Comparison of ENCODE assay signal across 12 mouse cellular contexts in genomic region chr6:88737509-88737888, GRCm38 (mm10). TPM values are rescaled to one million over a fixed set of nuclear protein-coding genes. Genes with fewer than 3 reads are reported as not detected.
DNase-seq lines count a peak whose midpoint lies in the region; ATAC-seq and TF ChIP-seq lines count a peak whose summit lies in the region.
"Had no signal": no experiment of that assay in that cellular context is flagged by ENCODE, and none has a peak within 500 bp of the region (broad histone marks: within the 10 kb centered on the region; RNA-seq: fewer than 3 reads in every experiment).

No protein-coding gene starts in this region.

- H3K27me3 ChIP-seq in liver, embryonic 16.5 days (ENCODE audit: control insufficient read depth, insufficient read depth, low read depth, low read length), result no peaks in the 10 kb centered on the region
- H3K27me3 ChIP-seq: forebrain, embryonic 15.5 days; hindbrain, embryonic 15.5 days; limb, embryonic 13.5 days; neural tube, embryonic 13.5 days had no signal

- H3K36me3 ChIP-seq in liver, embryonic 16.5 days (ENCODE audit: control insufficient read depth, insufficient read depth), result peaks cover 12% of the 10 kb centered on the region
- H3K36me3 ChIP-seq: forebrain, embryonic 15.5 days; hindbrain, embryonic 15.5 days; limb, embryonic 13.5 days; neural tube, embryonic 13.5 days had no signal

- H3K27ac ChIP-seq in layer of hippocampus, adult 2 months, result peak overlapping the region; percentile 89
- H3K27ac ChIP-seq in liver, embryonic 16.5 days (ENCODE audit: low read length), result peak overlapping the region; percentile 4
- H3K27ac ChIP-seq: forebrain, embryonic 15.5 days; hindbrain, embryonic 15.5 days; limb, embryonic 13.5 days had no signal

- peak; percentile 85 to 91 for DNase-seq in adrenal gland, adult (ENCODE audit: inconsistent age in 2 of 2, low spot score in 1 of 2)
- no peak for DNase-seq in adrenal gland, postnatal 25 days
- no peak for DNase-seq in layer of hippocampus, adult 2 months (ENCODE audit: low spot score in 2 of 2)
- DNase-seq in layer of hippocampus, adult 11-12 months (ENCODE audit: low spot score), result no peak
- DNase-seq in adrenal gland, postnatal 10 days, result peak; percentile 61
- DNase-seq in right cerebral cortex, adult 2 months (ENCODE audit: low spot score in 2 of 2), result no peak
- no peak for DNase-seq in thymus, postnatal 0 days (ENCODE audit: low spot score)

- peaks cover 80% of the 10 kb centered on the region for H3K4me1 ChIP-seq in liver, embryonic 16.5 days (ENCODE audit: control insufficient read depth, low read depth, low read length)

- WGBS in liver, embryonic 16.5 days (ENCODE audit: insufficient replicate concordance), result 80% methylated on average over 6 of the region's 6 CpGs

- H3K9ac ChIP-seq in liver, embryonic 16.5 days (ENCODE audit: low read depth, low read length), result no peak overlapping the region
- H3K9ac ChIP-seq: forebrain, embryonic 15.5 days; hindbrain, embryonic 15.5 days; neural tube, embryonic 13.5 days had no signal

- no peak for ATAC-seq in liver, embryonic 16.5 days (ENCODE audit: low read depth)
- ATAC-seq: forebrain, embryonic 15.5 days had no signal

- H3K4me3 ChIP-seq in layer of hippocampus, adult 2 months, result no peak overlapping the region
- H3K4me3 ChIP-seq in liver, embryonic 16.5 days (ENCODE audit: low read depth, low read length), result no peak overlapping the region
- H3K4me3 ChIP-seq: forebrain, embryonic 15.5 days; hindbrain, embryonic 15.5 days; limb, embryonic 13.5 days; neural tube, embryonic 13.5 days had no signal

- H3K4me2 ChIP-seq in liver, embryonic 16.5 days (ENCODE audit: low read depth, low read length), result no peak overlapping the region
- H3K4me2 ChIP-seq: forebrain, embryonic 15.5 days; hindbrain, embryonic 15.5 days; limb, embryonic 13.5 days; neural tube, embryonic 13.5 days had no signal

- TF ChIP-seq CTCF in layer of hippocampus, adult 2 months (conservative IDR thresholded peaks at IDR 0.05), result no peak

- no peaks in the 10 kb centered on the region for H3K9me3 ChIP-seq in liver, embryonic 16.5 days (replicated peaks; ENCODE audit: control insufficient read depth, low read length)
- H3K9me3 ChIP-seq: forebrain, embryonic 15.5 days; hindbrain, embryonic 15.5 days; limb, embryonic 13.5 days; neural tube, embryonic 13.5 days had no signal

RNA-seq across cellular contexts. Expression of gene Mgll, which starts 13.3 kb away (rescaled TPM):
- 164 and 179 TPM in 2 replicates for total RNA-seq in adrenal gland, postnatal 25 days (2021)
- total RNA-seq in layer of hippocampus, adult 2 months (2021), result 100 to 1,000 TPM; 178 to 182 TPM
- 100 to 1,000 TPM; 277 to 282 TPM for total RNA-seq in adrenal gland, postnatal 10 days (2021)
- polyA plus RNA-seq in liver, embryonic 16.5 days (2015; fragmentation: Nextera tagmentation; extraction: Ambion mirVana), result 62.3 and 62.4 TPM in 2 replicates
- polyA plus RNA-seq in thymus, postnatal 0 days (2015; fragmentation: Nextera tagmentation; extraction: Ambion mirVana), result 49.5 and 52.6 TPM in 2 replicates

Comparison
In these comparisons a context has a peak if more than half of its experiments do, and no peak if none do; other contexts are left out.
1. DNase-seq: peak in adrenal gland, adult (2 of 2) and adrenal gland, postnatal 10 days (single experiment); none in adrenal gland, postnatal 25 days (single experiment), layer of hippocampus, adult 2 months (0 of 2), layer of hippocampus, adult 11-12 months (single experiment), right cerebral cortex, adult 2 months (0 of 2) and thymus, postnatal 0 days (single experiment).